Mouse (Mus musculus) stomach, postnatal 0 days (tissue): ENCODE results near the gene Akain1. TPM values are rescaled to one million over a fixed set of nuclear protein-coding genes. Genes with fewer than 3 reads are reported as not detected.

Experiments
- ATAC-seq: fragments of 200-750 bp; cut with Nextera tagmentation; 2 replicates; pipeline ENCODE4 v1.8.0; 2017; ENCODE audit not compliant: low FRiP score, low TSS enrichment
- DNase-seq: peaks from one replicate; pipeline ENCODE4 v3.0.0-alpha.2; 2016; ENCODE audit warnings: low spot score
- H3K27ac ChIP-seq: fragments of 300-500 bp; sonication (generic); replicated peaks from 2 replicates; pipeline ENCODE4 v1.5.1; 2014; ENCODE audit warnings: mild to moderate bottlenecking, control low read depth
- H3K27me3 ChIP-seq: fragments of 300-500 bp; sonication (generic); 2 replicates; pipeline ENCODE4 v1.6.1; 2014; ENCODE audit warnings: low read length; ENCODE audit not compliant: control insufficient read depth, insufficient read depth
- H3K36me3 ChIP-seq: fragments of 300-500 bp; sonication (generic); 2 replicates; pipeline ENCODE4 v1.6.1; 2014; ENCODE audit warnings: low read length, mixed read lengths; ENCODE audit not compliant: control insufficient read depth, insufficient read depth
- H3K4me1 ChIP-seq: fragments of 300-500 bp; sonication (generic); replicated peaks from 2 replicates; pipeline ENCODE4 v1.6.1; 2014; ENCODE audit warnings: antibody characterized with exemption; ENCODE audit not compliant: control insufficient read depth, insufficient read depth
- H3K4me2 ChIP-seq: fragments of 300-500 bp; sonication (generic); replicated peaks from 2 replicates; pipeline ENCODE4 v1.6.1; 2014; ENCODE audit warnings: low read depth, mild to moderate bottlenecking, control low read depth, moderate library complexity
- H3K4me3 ChIP-seq: fragments of 300-500 bp; sonication (generic); 2 replicates; pipeline ENCODE4 v1.5.1; 2014; ENCODE audit warnings: low read depth, low read length, control low read depth
- H3K9ac ChIP-seq: fragments of 300-500 bp; sonication (generic); 2 replicates; pipeline ENCODE4 v1.6.1; 2014; ENCODE audit warnings: mild to moderate bottlenecking, low read length, control low read depth, mixed read lengths
- H3K9me3 ChIP-seq: fragments of 300-500 bp; sonication (generic); 2 replicates; pipeline ENCODE4 v1.6.1; 2016; ENCODE audit warnings: low read length; ENCODE audit not compliant: control insufficient read depth
- CTCF ChIP-seq: IDR thresholded peaks from 2 replicates; pipeline ENCODE4 v1.5.1; 2016; ENCODE audit warnings: antibody characterized with exemption, low read depth, mild to moderate bottlenecking, moderate library complexity
- EP300 ChIP-seq: optimal IDR thresholded peaks from 2 replicates; pipeline ENCODE3; 2016; ENCODE audit warnings: antibody characterized with exemption
- WGBS: fragments of 180-500 bp; shearing (Covaris S2); extraction: QIAGEN DNeasy Blood & Tissue Kit; methylation state at CpG from one replicate; pipeline ENCODE4 v1.1.7; 2014; 5-methylcytosine and 5-hydroxymethylcytosine counted together
- polyA plus RNA-seq: library from polyadenylated mRNA; unstranded; fragments of >200 nt; fragmentation: Nextera tagmentation; extraction: Ambion mirVana; gene quantifications from 2 replicates; pipeline ENCODE4 v1.2.1, GENCODE M21; 2015

The Akain1 gene
- polyA plus RNA-seq = 0.04 TPM in 1 of 2 replicates, not detected in the other

DNA sequence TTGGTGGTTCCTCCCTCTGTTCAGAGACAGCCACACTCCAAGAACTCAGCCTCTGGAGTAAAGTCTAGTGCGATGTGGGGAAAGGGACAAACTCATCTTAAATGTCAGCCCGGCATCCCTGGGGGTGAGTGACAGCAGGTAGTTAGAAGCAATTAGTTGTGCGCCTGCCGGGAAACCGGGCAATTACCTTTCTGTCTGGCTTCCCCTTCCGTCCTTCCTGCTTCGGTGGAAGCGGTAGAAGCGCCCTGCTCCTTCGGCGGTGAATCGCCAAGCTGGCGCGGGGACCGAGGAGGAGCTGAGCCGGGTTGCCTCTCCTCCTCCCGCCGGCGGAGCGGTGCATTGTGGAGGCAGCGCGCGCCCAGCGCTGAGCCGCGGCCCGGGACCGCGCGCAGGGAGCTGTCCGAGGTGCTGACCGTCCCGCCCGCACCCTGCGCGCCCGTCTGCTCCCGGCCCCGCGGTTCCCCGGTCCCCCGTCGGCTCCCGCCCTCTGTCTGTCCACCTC lies at the start of gene Akain1:
TSS of gene Akain1 (plus strand) at position 337 of the 502 bp plus-strand sequence.
- Histone ChIP-seq H3K9ac (no peak within 1 kb of the TSS), H3K4me1 (no peaks in the 10 kb centered on the region), H3K36me3 (no peaks in the 10 kb centered on the region), H3K27me3 (peaks cover 8% of the 10 kb centered on the region), H3K4me2 (peak within 1 kb of the TSS; percentile 50), H3K27ac (no peak within 1 kb of the TSS), H3K4me3 (peak within 1 kb of the TSS; percentile 19), H3K9me3 (no peaks in the 10 kb centered on the region)
- TF ChIP-seq CTCF (no peak), EP300 (no peak)
- WGBS = 0% methylated on average over 31 of the region's 44 CpGs
- ATAC-seq (peak; percentile 96), DNase-seq (peak; percentile 82)

DNA sequence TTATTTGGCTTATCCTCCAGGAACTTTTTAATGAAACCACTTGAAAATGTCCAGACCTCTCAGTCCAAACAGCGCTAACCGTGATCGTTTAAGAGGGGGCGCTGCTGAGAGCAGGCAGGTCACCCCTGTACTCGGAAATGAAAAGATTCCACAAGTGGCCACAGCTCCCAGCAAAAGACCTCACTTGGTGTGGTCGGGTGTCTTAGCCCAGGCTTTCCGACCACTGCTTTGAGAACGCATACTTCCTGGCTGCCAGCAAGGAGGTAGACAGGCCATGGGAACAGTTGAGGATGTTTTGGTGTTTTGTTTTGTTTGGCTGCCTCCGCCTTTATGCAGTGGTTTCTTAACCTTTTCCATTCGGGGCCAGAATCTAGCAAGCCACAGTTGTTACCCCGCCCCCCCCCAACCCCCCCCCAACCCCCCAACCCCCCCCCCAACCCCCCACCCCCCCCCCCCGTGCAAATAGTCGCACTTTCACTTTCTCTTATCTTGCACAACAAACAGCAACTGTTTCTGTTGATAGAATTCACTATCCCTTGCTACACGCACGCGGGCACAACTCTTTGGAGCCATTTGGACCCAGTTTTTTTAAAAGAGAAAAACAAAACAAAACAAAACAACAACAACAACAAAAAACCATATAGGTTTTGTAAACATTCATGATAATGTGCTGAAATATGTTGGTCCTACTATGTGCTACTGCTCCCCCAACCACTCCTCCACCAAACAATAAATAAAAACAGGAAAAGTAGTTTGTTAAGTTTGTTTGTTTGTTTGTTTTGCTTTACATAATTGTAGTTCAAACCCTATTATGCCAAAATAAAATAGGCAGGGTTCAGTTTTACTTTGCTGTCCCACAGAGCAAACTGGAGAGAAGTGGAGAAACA lies 42.7 kb upstream of the Akain1 start:
- H3K4me2 ChIP-seq = peak overlapping the region; percentile 18; the same call in 1 of the 2 replicates
- DNase-seq = peak; percentile 24

DNA sequence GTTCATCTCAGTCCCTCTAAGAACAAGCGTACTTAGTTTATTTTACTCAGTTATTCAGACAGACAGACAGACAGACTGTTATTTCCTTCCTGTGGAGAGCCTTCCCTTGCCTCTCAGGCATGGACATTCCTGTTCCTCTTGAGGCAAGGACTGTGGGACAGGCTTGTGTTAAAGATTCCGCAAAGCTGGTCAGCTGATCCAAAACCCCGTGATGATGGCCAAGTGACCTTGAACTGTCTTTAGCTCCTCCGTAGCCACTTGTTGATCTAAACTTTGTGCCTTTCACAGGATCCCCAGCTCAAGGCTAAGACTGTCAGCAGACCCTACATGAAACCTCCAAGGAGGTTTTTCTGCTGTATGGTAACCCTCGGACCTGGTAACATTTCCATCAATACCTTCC lies 42.0 kb upstream of the Akain1 start:
- ATAC-seq (no peak), DNase-seq (no peak)
- TF ChIP-seq CTCF (no peak), EP300 (no peak)
- H3K4me2 ChIP-seq = no peak overlapping the region
- WGBS = 60% methylated on average over 5 of the region's 5 CpGs
- H3K4me3 ChIP-seq = no peak overlapping the region
- H3K9me3 ChIP-seq = no peaks in the 10 kb centered on the region
- no peak overlapping the region for H3K27ac ChIP-seq
- no peaks in the 10 kb centered on the region for H3K36me3 ChIP-seq
- no peaks in the 10 kb centered on the region for H3K27me3 ChIP-seq
- no peaks in the 10 kb centered on the region for H3K4me1 ChIP-seq
- no peak overlapping the region for H3K9ac ChIP-seq

More for the DNA sequence above, 42.7 kb upstream of the Akain1 start:
- ATAC-seq = 0 out of 2 replicates have a peak, but pooled peaks have one; percentile 29
- no peak overlapping the region for H3K9ac ChIP-seq
- WGBS = 33% methylated on average over 15 of the region's 16 CpGs
- H3K9me3 ChIP-seq = no peaks in the 10 kb centered on the region
- TF ChIP-seq EP300 (no peak), CTCF (peak; percentile 51)
- no peaks in the 10 kb centered on the region for H3K36me3 ChIP-seq
- no peak overlapping the region for H3K4me3 ChIP-seq
- no peak overlapping the region for H3K27ac ChIP-seq
- no peaks in the 10 kb centered on the region for H3K27me3 ChIP-seq
- H3K4me1 ChIP-seq = no peaks in the 10 kb centered on the region

DNA sequence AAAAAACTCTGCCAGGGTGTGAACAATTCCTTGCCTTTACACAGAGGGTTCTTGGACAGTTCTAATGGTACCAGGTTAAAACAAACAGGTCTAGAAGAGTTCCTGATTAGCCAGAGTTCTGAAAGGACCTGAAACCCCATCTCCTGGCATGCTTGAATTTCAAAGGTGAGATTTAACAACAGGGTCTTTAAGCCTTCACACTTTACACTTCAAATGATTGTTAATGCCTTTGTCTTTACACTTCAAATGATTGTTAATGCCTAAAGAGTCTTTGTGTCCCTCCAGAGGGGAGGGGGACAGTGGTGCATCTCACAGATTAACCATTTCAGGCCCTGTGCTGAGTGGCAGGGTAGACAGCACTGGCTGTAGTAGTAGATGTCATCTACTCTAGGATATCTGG lies 41.0 kb upstream of the Akain1 start:
- Histone ChIP-seq H3K4me3 (no peak overlapping the region), H3K27me3 (no peaks in the 10 kb centered on the region), H3K27ac (no peak overlapping the region), H3K9ac (no peak overlapping the region), H3K9me3 (no peaks in the 10 kb centered on the region), H3K4me2 (no peak overlapping the region), H3K36me3 (no peaks in the 10 kb centered on the region), H3K4me1 (no peaks in the 10 kb centered on the region)
- ATAC-seq = no peak
- no peak for DNase-seq
- TF ChIP-seq EP300 = no peak
- TF ChIP-seq CTCF = no peak

DNA sequence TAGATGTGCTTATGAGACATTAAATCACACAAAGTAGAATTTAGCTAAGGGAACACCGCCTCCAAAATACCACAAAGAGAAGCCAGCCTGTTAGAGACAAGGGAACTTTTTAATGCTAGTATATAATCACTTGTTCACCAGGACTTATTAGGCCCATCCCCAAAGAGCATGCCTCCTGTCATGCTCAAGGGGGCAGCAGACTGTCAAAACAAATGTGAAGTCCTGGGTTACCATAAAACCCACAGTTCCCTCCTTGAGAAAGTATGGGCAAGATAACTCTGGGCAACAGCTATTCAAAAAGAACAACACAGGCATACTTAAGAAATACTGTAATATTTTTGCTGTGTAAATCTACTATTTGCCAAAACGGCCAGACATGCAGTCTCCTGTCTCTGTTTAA lies 38.0 kb upstream of the Akain1 start:
- H3K27me3 ChIP-seq = no peaks in the 10 kb centered on the region
- H3K27ac ChIP-seq = no peak overlapping the region
- TF ChIP-seq EP300 = no peak
- peak; percentile 28; the same call in 1 of the 2 replicates for TF ChIP-seq CTCF
- H3K9me3 ChIP-seq = no peaks in the 10 kb centered on the region
- H3K4me3 ChIP-seq = no peak overlapping the region
- no peak for DNase-seq
- no peak for ATAC-seq
- WGBS = 69% methylated on average over 2 of the region's 2 CpGs
- no peaks in the 10 kb centered on the region for H3K4me1 ChIP-seq
- no peaks in the 10 kb centered on the region for H3K36me3 ChIP-seq
- no peak overlapping the region for H3K9ac ChIP-seq
- H3K4me2 ChIP-seq = no peak overlapping the region

DNA sequence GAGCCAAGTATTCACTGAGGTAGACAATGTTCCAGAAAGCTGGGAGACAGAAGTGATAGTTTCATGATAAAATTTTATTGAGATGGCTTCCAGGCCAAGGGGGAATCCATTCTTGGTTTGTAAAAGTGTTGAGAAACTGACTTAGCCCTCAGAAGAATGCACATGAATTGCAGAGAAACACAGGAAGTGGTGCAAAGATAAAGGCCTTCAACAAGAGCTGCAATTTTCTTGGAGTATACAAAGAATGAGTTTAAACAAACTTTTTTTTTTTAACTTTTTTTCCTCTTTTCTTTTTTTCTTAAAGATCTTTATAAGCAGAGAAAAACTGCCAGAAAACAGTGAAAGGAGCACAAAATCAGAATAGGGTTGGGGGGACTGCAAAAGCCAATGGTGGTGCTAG lies 23.0 kb upstream of the Akain1 start:
- ATAC-seq (no peak), DNase-seq (no peak)
- peak overlapping the region; percentile 66 for H3K4me2 ChIP-seq
- H3K9ac ChIP-seq = no peak overlapping the region; the same call in 1 of the 2 replicates
- H3K4me3 ChIP-seq = peak overlapping the region; percentile 80
- no peak overlapping the region for H3K27ac ChIP-seq
- no peaks in the 10 kb centered on the region for H3K4me1 ChIP-seq
- TF ChIP-seq CTCF (no peak), EP300 (no peak)
- no peaks in the 10 kb centered on the region for H3K36me3 ChIP-seq
- no peaks in the 10 kb centered on the region for H3K27me3 ChIP-seq
- no peaks in the 10 kb centered on the region for H3K9me3 ChIP-seq
